Mouse (Mus musculus): ENCODE measurements around the gene Plekha3. TPM values are rescaled to one million over a fixed set of nuclear protein-coding genes. Genes with fewer than 3 reads are reported as not detected.

Plekha3 gene
- polyA plus RNA-seq (2017; shearing (Covaris generic)) = 56.4 TPM

DNA sequence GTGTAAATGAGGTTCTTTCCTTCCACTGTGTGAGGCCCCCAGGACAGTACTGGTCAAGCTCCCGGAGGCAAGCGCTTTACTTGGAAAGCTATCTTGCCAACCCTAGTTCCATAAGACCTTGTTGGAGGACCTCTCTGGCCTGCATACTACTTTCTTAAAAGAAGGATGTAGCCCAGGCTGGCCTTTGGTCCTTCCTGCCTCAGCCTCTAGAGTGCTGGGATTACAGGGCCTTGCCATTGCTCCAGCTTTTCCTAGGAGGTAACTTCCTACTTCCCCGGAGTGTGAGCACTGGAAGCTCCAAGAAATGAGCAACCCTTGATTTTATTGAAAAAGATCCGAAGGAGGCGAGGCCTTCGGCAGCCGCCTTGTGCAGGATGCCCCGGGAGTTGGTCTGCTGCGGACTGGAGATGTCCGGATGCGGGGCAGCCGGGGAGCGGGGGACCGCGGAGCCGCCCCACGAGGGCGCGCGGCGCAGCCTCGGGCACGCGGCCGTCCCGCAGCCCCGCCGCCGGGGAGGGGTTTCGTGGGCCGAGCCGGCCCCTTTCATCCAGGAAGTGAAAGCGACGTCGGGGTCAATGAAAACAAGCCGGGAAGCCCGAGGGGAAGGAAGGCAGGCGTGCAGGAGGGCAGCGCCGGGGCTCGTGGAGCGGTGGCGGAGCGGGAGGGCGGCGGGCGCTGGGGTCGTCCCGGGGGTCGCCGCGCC lies at the start of gene Plekha3:
Plekha3 (plus strand) TSS at position 557 of the 703 bp plus-strand sequence.

DNA sequence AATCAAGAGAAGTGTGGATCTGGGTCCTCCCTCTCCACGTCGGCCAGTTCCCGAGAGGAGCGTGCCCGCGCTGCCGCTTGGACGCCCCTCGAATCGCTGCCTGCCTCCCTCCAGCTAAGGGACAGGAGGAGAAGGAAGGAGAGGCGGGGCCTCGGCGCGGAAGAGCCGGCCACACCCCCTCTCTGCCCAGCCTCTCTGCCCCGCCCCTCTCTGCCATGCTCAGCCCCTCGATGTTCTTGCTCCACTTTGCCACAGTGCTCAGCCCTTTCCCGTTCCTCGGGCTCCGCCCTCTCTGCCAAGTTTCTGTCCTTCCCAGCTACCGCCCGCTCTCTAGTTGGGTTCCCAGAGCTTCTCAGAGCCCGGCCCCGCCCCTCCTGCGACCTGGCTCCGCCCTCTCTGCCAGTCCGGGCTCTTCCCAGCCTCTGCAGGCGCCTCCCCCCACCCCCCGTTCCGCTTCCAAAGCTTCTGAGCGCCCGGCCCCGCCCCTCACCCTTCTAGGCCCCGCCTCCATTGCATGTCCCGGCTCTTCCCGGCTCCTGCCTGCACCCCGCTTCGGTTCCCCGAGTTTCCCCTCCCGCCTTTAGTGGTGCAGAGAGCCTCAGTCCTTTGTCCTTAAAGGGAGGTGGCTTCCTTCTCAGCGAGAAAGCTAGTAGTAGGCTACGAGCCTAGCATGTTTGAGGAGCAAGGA lies 27.1 kb upstream of the Plekha3 start, which contains the start of the genes Prkra and Pjvk:
Prkra (minus strand) TSS at position 133 of the 688 bp plus-strand sequence.
Pjvk (plus strand) TSS at position 594 of the 688 bp plus-strand sequence.

DNA sequence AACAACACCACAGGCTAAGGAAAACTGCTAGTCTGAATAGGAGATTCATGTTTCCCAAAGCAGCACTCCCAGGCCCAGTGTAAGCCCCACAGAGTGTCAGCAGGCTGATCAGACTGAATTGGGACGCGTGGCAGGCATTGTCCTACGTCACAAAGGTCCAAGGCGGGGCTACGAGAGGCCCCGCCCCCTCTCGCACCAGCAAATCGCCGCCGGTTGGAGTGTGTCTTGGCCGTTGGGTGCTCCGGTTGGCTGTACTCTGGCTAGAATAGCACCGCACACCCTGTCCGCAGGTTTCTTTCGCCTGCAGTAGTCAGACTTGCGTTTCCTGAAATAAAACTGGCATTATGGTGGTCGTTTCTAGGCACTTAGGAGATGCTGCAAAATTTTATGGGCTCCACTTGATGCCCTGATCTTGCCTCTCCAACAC lies 2.1 kb upstream of the Plekha3 start, which contains the start of gene Fkbp7:
Fkbp7 (minus strand) TSS at position 151 of the 427 bp plus-strand sequence.

Other genes starting within 250 kb of the Plekha3 start
- 3.9 TPM for gene Prkra, start 27.3 kb upstream of the Plekha3 start, polyA plus RNA-seq (2017; shearing (Covaris generic))
- not detected for gene Pjvk, start 26.8 kb upstream of the Plekha3 start, polyA plus RNA-seq (2017; shearing (Covaris generic))
- gene Fkbp7, start 2.2 kb upstream of the Plekha3 start, polyA plus RNA-seq (2017; shearing (Covaris generic)) = 1.5 TPM

Measured in effector memory CD4-positive, alpha-beta T cell, adult 5 months (primary cell).